Mouse (Mus musculus): ENCODE data around the gene Slc5a11. TPM values are rescaled to one million over a fixed set of nuclear protein-coding genes. Genes with fewer than 3 reads are reported as not detected.

Slc5a11 gene
- polyA plus RNA-seq, 1 experiment from 2014 or later: 1.2 TPM

DNA sequence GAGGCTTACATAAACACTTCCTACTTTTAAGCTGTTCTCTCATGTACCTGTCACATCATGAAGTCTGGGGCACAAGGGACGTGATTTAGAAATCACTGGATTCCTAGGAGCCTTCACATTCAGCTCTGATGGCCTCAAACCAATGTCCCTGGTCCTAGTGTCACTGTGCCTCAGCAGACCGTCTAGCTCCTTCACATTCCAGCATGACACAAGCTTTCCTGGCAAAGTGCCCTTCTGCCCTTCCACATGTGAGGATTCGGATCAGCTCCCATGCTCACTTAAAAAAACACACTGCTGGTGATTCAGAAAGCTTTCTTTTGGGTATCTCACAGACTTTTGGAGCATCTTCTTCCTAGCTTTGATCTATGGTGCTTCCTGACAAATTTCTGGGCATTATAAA lies 83.6 kb downstream of the Slc5a11 start:
- Histone ChIP-seq H3K27ac (replicated peaks; ENCODE audit: low read depth, low read length) (no peak overlapping the region), H3K9ac (replicated peaks; ENCODE audit: low read length) (no peak overlapping the region), H3K4me2 (ENCODE audit: low read length) (no peak overlapping the region), H3K9me3 (ENCODE audit: control insufficient read depth, low read length) (no peaks in the 10 kb centered on the region), H3K4me3 (replicated peaks; ENCODE audit: low read depth, low read length) (no peak overlapping the region), H3K4me1 (ENCODE audit: control insufficient read depth, insufficient read depth, low read length) (no peaks in the 10 kb centered on the region), H3K27me3 (ENCODE audit: control insufficient read depth, insufficient read depth, low read length) (no peaks in the 10 kb centered on the region), H3K36me3 (ENCODE audit: control insufficient read depth, insufficient read depth, low read length) (peaks cover 66% of the 10 kb centered on the region)
- WGBS: 84% methylated on average over 3 of the region's 3 CpGs
- ATAC-seq (ENCODE audit: low FRiP score, low TSS enrichment) (no peak), DNase-seq (peak; percentile 15)

DNA sequence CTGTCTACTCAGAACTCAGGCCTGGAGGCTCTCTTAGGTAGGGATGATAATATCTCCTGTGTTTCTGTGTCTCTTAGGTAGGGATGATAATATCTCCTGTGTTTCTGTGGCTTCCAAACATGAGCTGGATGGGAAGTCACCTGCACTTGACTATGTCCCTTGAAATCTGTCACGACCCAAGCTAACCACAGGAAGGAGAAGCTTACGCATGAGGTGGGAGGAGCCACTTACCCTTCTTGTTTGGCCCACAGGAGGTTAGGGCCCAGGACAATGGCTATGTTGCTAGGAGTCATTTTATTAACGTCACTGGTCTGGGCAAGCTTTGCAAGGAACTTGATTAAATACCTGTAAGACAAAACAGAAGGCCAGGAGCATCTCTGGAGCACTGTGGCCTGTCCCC lies 85.7 kb downstream of the Slc5a11 start:
- H3K36me3 ChIP-seq (ENCODE audit: control insufficient read depth, insufficient read depth, low read length): peaks cover 53% of the 10 kb centered on the region
- DNase-seq (no peak), ATAC-seq (ENCODE audit: low FRiP score, low TSS enrichment) (no peak)
- H3K4me2 ChIP-seq (ENCODE audit: low read length): no peak overlapping the region
- H3K4me1 ChIP-seq (ENCODE audit: control insufficient read depth, insufficient read depth, low read length): no peaks in the 10 kb centered on the region
- no peaks in the 10 kb centered on the region for H3K9me3 ChIP-seq (ENCODE audit: control insufficient read depth, low read length)
- H3K9ac ChIP-seq (replicated peaks; ENCODE audit: low read length): no peak overlapping the region
- H3K27me3 ChIP-seq (ENCODE audit: control insufficient read depth, insufficient read depth, low read length): no peaks in the 10 kb centered on the region
- H3K27ac ChIP-seq (replicated peaks; ENCODE audit: low read depth, low read length): no peak overlapping the region
- 81% methylated on average over 3 of the region's 3 CpGs for WGBS
- no peak overlapping the region for H3K4me3 ChIP-seq (replicated peaks; ENCODE audit: low read depth, low read length)

DNA sequence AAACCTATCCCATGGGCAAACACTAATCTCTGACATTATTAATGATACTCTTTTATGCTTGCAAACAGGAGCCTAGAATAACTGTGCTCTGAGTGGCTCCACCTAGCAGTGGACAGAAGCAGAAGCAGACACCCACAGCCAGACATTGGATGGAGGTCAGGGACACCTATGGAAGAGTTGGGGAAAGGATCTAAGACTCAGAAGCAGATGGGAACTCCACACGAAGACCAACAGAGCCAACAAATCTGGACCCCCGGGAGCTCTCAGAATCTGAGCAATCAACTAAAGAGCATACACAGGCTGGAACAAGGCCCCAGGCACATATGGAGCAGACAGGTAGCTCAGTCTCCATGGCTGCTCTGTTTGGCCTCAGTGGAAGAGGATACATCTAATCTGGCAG lies 90.8 kb downstream of the Slc5a11 start:
- no peak overlapping the region for H3K27ac ChIP-seq (replicated peaks; ENCODE audit: low read depth, low read length)
- H3K36me3 ChIP-seq (ENCODE audit: control insufficient read depth, insufficient read depth, low read length): peaks cover 58% of the 10 kb centered on the region
- 87% methylated on average over 2 of the region's 2 CpGs for WGBS
- no peak for ATAC-seq (ENCODE audit: low FRiP score, low TSS enrichment)
- no peaks in the 10 kb centered on the region for H3K9me3 ChIP-seq (ENCODE audit: control insufficient read depth, low read length)
- H3K27me3 ChIP-seq (ENCODE audit: control insufficient read depth, insufficient read depth, low read length): no peaks in the 10 kb centered on the region
- no peak overlapping the region for H3K9ac ChIP-seq (replicated peaks; ENCODE audit: low read length)
- no peak for DNase-seq
- H3K4me3 ChIP-seq (replicated peaks; ENCODE audit: low read depth, low read length): no peak overlapping the region
- H3K4me1 ChIP-seq (ENCODE audit: control insufficient read depth, insufficient read depth, low read length): no peaks in the 10 kb centered on the region
- H3K4me2 ChIP-seq (ENCODE audit: low read length): no peak overlapping the region

DNA sequence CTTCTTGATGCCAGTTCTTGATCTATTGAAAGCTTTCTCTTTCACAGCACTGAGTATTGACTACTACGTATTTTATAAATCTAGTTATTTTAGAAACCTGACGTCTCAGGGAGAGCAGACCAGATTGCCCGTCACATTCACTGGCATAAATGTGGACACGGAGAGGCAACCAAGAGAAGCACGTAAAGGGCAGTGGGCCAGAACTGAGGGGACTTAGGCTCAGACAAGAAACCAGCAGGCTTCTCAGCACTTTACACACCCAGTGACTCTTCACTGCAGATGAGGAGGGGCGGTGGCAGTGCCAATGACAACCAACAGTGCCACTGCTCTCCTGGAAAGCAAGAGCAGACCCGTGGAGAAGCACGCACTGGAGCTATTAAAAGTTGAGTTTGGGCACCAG lies 92.7 kb downstream of the Slc5a11 start:
- Histone ChIP-seq H3K27me3 (ENCODE audit: control insufficient read depth, insufficient read depth, low read length) (no peaks in the 10 kb centered on the region), H3K9me3 (ENCODE audit: control insufficient read depth, low read length) (no peaks in the 10 kb centered on the region), H3K4me2 (ENCODE audit: low read length) (no peak overlapping the region), H3K9ac (replicated peaks; ENCODE audit: low read length) (no peak overlapping the region), H3K36me3 (ENCODE audit: control insufficient read depth, insufficient read depth, low read length) (peaks cover 64% of the 10 kb centered on the region), H3K27ac (replicated peaks; ENCODE audit: low read depth, low read length) (no peak overlapping the region), H3K4me3 (replicated peaks; ENCODE audit: low read depth, low read length) (no peak overlapping the region), H3K4me1 (ENCODE audit: control insufficient read depth, insufficient read depth, low read length) (no peaks in the 10 kb centered on the region)
- ATAC-seq (ENCODE audit: low FRiP score, low TSS enrichment) (no peak), DNase-seq (no peak)
- WGBS: 94% methylated on average over 8 of the region's 8 CpGs

DNA sequence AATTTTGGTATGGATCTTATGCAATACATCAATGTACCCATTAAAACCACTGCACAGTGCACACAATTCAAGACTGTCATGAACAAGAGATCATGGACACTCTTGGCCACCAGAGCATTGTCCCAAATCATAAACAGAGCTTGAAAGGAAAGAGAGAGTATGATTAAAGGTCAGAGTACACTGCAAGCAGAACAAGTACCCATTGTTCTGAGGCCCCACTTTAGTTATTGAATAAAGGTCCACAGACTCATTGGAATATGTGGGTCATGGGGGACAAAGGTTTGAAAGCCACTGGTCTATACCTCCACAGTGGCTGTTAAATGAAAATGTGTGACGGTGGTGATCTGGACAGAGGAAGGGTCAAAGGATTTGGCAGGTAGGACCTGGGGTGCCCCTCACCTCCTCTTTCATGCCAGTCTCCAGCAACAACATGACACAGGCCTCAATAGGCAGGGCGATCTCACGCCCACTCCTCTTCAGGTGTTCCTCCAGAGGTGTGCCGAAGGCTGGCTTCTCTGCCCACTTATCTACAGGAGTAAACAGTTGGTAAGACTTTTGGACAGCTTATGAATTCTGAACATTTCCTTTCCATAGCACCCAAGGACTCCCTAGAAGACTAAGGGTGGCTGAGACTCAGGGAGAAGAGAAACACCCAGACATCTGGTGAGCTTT lies 93.4 kb downstream of the Slc5a11 start:
- H3K36me3 ChIP-seq (ENCODE audit: control insufficient read depth, insufficient read depth, low read length): peaks cover 70% of the 10 kb centered on the region

DNA sequence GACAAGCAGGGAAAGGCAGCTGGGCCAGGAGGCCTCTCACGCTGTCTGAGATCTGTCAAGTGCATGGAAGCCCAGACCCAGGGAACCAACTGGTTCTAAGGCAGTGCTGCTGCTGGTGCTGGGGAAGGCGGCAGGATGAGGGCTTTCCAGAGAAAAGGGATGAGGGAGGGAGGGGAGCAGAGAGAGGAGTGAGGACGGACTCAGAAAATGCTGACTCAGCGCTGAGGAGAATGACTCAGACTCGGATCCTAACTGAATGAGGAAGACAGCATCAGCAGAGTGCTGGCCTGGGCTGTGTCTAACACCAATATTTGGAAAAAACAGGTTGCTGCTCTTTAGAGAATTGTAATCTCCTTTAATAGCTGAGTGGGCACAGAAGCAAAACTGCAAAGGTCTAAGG lies 97.3 kb downstream of the Slc5a11 start:
- ATAC-seq (ENCODE audit: low FRiP score, low TSS enrichment) (no peak), DNase-seq (no peak)
- no peak overlapping the region for H3K4me2 ChIP-seq (ENCODE audit: low read length)
- peaks cover 68% of the 10 kb centered on the region for H3K36me3 ChIP-seq (ENCODE audit: control insufficient read depth, insufficient read depth, low read length)
- no peak overlapping the region for H3K27ac ChIP-seq (replicated peaks; ENCODE audit: low read depth, low read length)
- H3K9me3 ChIP-seq (ENCODE audit: control insufficient read depth, low read length): no peaks in the 10 kb centered on the region
- H3K27me3 ChIP-seq (ENCODE audit: control insufficient read depth, insufficient read depth, low read length): no peaks in the 10 kb centered on the region
- no peak overlapping the region for H3K4me3 ChIP-seq (replicated peaks; ENCODE audit: low read depth, low read length)
- no peak overlapping the region for H3K9ac ChIP-seq (replicated peaks; ENCODE audit: low read length)
- H3K4me1 ChIP-seq (ENCODE audit: control insufficient read depth, insufficient read depth, low read length): no peaks in the 10 kb centered on the region
- WGBS: 69% methylated on average over 5 of the region's 5 CpGs

More for the DNA sequence above, 93.4 kb downstream of the Slc5a11 start:
- H3K4me1 ChIP-seq (ENCODE audit: control insufficient read depth, insufficient read depth, low read length): no peaks in the 10 kb centered on the region
- H3K4me3 ChIP-seq (replicated peaks; ENCODE audit: low read depth, low read length): no peak overlapping the region
- no peak for ATAC-seq (ENCODE audit: low FRiP score, low TSS enrichment)
- H3K9ac ChIP-seq (replicated peaks; ENCODE audit: low read length): no peak overlapping the region
- DNase-seq: no peak
- WGBS: 97% methylated on average over 4 of the region's 4 CpGs
- H3K27me3 ChIP-seq (ENCODE audit: control insufficient read depth, insufficient read depth, low read length): no peaks in the 10 kb centered on the region
- H3K4me2 ChIP-seq (ENCODE audit: low read length): no peak overlapping the region
- H3K9me3 ChIP-seq (ENCODE audit: control insufficient read depth, low read length): no peaks in the 10 kb centered on the region
- H3K27ac ChIP-seq (replicated peaks; ENCODE audit: low read depth, low read length): no peak overlapping the region

DNA sequence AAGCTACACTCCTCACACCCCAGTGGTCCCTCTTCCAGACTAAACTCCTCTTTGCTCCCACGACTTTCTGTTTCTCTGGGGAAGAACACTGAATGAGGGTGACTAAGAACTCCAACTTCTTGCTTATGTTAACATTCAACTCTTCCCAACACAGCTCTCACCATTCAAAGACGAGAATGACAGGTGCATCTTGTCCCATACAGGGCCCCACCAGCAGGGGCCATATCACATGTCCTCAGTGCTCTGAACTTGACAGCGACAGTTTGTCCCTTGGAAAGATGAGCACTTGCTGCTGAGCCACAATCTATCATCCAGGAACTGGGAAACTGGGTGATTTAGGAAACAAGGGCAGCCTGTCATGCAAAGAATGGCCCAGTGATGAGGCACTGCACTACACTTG lies 98.2 kb downstream of the Slc5a11 start:
- WGBS: 88% methylated on average over 3 of the region's 3 CpGs
- Histone ChIP-seq H3K4me3 (replicated peaks; ENCODE audit: low read depth, low read length) (no peak overlapping the region), H3K4me2 (ENCODE audit: low read length) (no peak overlapping the region), H3K4me1 (ENCODE audit: control insufficient read depth, insufficient read depth, low read length) (no peaks in the 10 kb centered on the region), H3K36me3 (ENCODE audit: control insufficient read depth, insufficient read depth, low read length) (peaks cover 66% of the 10 kb centered on the region), H3K9ac (replicated peaks; ENCODE audit: low read length) (no peak overlapping the region), H3K27me3 (ENCODE audit: control insufficient read depth, insufficient read depth, low read length) (no peaks in the 10 kb centered on the region), H3K9me3 (ENCODE audit: control insufficient read depth, low read length) (no peaks in the 10 kb centered on the region), H3K27ac (replicated peaks; ENCODE audit: low read depth, low read length) (no peak overlapping the region)
- ATAC-seq (ENCODE audit: low FRiP score, low TSS enrichment) (no peak), DNase-seq (no peak)

DNA sequence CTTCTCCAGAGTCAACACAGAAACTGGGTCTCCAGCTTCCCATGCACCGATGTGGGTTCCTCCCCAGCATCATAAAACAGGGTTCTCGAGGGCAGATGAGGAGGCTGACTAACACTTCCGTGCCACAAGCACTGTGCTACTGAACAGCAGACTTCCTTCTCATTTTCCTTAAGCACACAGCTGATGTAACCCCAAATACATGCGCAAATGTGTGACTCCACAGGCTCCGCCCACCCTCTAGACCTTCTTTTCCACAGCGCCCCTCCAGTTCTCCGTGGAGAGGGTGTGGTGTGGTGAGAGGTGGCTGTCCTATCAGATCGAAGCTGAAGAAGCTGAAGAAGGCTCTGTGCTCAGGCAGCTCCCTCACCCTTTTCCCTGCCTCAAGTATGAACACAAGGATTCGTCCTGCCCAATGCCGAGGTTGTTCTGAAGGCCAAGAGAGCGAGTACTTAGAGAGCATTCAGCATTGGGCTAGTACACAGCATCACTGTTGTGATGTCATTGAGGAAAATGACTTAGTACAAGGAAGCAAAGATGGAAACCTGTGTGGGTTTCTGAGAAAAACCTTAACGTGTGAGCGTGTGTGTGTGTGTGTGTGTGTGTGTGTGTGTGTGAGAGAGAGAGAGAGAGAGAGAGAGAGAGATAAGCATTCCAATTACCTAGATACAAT lies 108.0 kb downstream of the Slc5a11 start:
- no peaks in the 10 kb centered on the region for H3K27me3 ChIP-seq (ENCODE audit: control insufficient read depth, insufficient read depth, low read length)
- no peak overlapping the region for H3K9ac ChIP-seq (replicated peaks; ENCODE audit: low read length)
- H3K36me3 ChIP-seq (ENCODE audit: control insufficient read depth, insufficient read depth, low read length): peaks cover 72% of the 10 kb centered on the region
- DNase-seq (no peak), ATAC-seq (ENCODE audit: low FRiP score, low TSS enrichment) (no peak)
- H3K4me1 ChIP-seq (ENCODE audit: control insufficient read depth, insufficient read depth, low read length): no peaks in the 10 kb centered on the region
- 90% methylated on average over 13 of the region's 13 CpGs for WGBS
- no peak overlapping the region for H3K27ac ChIP-seq (replicated peaks; ENCODE audit: low read depth, low read length)
- H3K4me3 ChIP-seq (replicated peaks; ENCODE audit: low read depth, low read length): no peak overlapping the region
- no peak overlapping the region for H3K4me2 ChIP-seq (ENCODE audit: low read length)
- no peaks in the 10 kb centered on the region for H3K9me3 ChIP-seq (ENCODE audit: control insufficient read depth, low read length)
